Mouse (Mus musculus): Measurements from ENCODE around the gene Cfap298. TPM values are rescaled to one million over a fixed set of nuclear protein-coding genes. Genes with fewer than 3 reads are reported as not detected.

The Cfap298 gene
- total and polyA plus RNA-seq, 3 experiments = 68.5 to 117 TPM; not detected in 1

- DNase-seq (ENCODE audit: low read depth, low spot score) = no peak
- H3K27ac ChIP-seq (ENCODE audit: control insufficient read depth, low read depth, low read length) = no peak overlapping the region
- no peaks in the 10 kb centered on the region for H3K4me1 ChIP-seq (ENCODE audit: control insufficient read depth in 1 of 2, insufficient read depth in 2 of 2, low read length in 2 of 2)
- peaks cover 0 to 2% of the 10 kb centered on the region in 2 experiments; a peak in 2 of 4 replicates for H3K36me3 ChIP-seq (ENCODE audit: control insufficient read depth in 1 of 2, insufficient read depth in 2 of 2, low read length in 2 of 2)
- no peak overlapping the region for H3K9ac ChIP-seq (ENCODE audit: control insufficient read depth, low read depth, low read length, poor library complexity, severe bottlenecking)
- no peak overlapping the region for H3K4me3 ChIP-seq (ENCODE audit: control insufficient read depth in 1 of 2, insufficient read depth in 1 of 2, low read depth in 2 of 2, low read length in 2 of 2)
- H3K79me2 ChIP-seq (ENCODE audit: control insufficient read depth, insufficient read depth, low read length, poor library complexity) = no peaks in the 10 kb centered on the region
- no peaks in the 10 kb centered on the region for H3K9me3 ChIP-seq (replicated peaks; ENCODE audit: insufficient read depth, low read length)
- no peak for TF ChIP-seq ZC3H11A (IDR thresholded peaks at IDR 0.05; ENCODE audit: low read depth, low read length)
- TF ChIP-seq NRF1 (IDR thresholded peaks at IDR 0.05; ENCODE audit: insufficient read depth, low read depth, low read length, poor library complexity, severe bottlenecking) = no peak
- TF ChIP-seq POLR2A (IDR thresholded peaks at IDR 0.05; ENCODE audit: control insufficient read depth in 1 of 2, insufficient read depth in 1 of 2, low read depth in 1 of 2, low read length in 2 of 2, poor library complexity in 1 of 2) = no peak
- no peak for TF ChIP-seq BHLHE40 (IDR thresholded peaks at IDR 0.05; ENCODE audit: borderline replicate concordance, low read depth, low read length)
- no peak for TF ChIP-seq ZMIZ1 (IDR thresholded peaks at IDR 0.05; ENCODE audit: low read depth, low read length)
- TF ChIP-seq MYC (IDR thresholded peaks at IDR 0.05; ENCODE audit: low read depth, low read length) = no peak
- no peak for TF ChIP-seq RCOR1 (IDR thresholded peaks at IDR 0.05; ENCODE audit: low read depth, low read length)
- H3K27me3 ChIP-seq (ENCODE audit: control insufficient read depth in 1 of 2, insufficient read depth in 2 of 2, low read length in 2 of 2) = no peaks in the 10 kb centered on the region
Measured at GRCm38 (mm10) chr16:90955494-90955893, 20.6 kb upstream of the Cfap298 start.

- H3K36me3 ChIP-seq (ENCODE audit: control insufficient read depth in 1 of 2, insufficient read depth in 2 of 2, low read length in 2 of 2) = peaks cover 0 to 5% of the 10 kb centered on the region in 2 experiments; a peak in 2 of 4 replicates
- no peaks in the 10 kb centered on the region for H3K79me2 ChIP-seq (ENCODE audit: control insufficient read depth, insufficient read depth, low read length, poor library complexity)
- no peaks in the 10 kb centered on the region for H3K9me3 ChIP-seq (replicated peaks; ENCODE audit: insufficient read depth, low read length)
- no peak overlapping the region for H3K27ac ChIP-seq (ENCODE audit: control insufficient read depth, low read depth, low read length)
- no peak overlapping the region for H3K4me3 ChIP-seq (ENCODE audit: control insufficient read depth in 1 of 2, insufficient read depth in 1 of 2, low read depth in 2 of 2, low read length in 2 of 2)
- TF ChIP-seq POLR2A (IDR thresholded peaks at IDR 0.05; ENCODE audit: control insufficient read depth in 1 of 2, insufficient read depth in 1 of 2, low read depth in 1 of 2, low read length in 2 of 2, poor library complexity in 1 of 2) = no peak
- no peak for TF ChIP-seq NELFE (IDR thresholded peaks at IDR 0.05; ENCODE audit: low read depth, low read length)
- peak; percentile 31 for TF ChIP-seq SMC3 (IDR thresholded peaks at IDR 0.05; ENCODE audit: low read depth, low read length)
- TF ChIP-seq GABPA (IDR thresholded peaks at IDR 0.05; ENCODE audit: low read depth, low read length) = no peak
- TF ChIP-seq CTCF (IDR thresholded peaks at IDR 0.05 in 2 of 3, conservative IDR thresholded peaks at IDR 0.05 in 1 of 3; ENCODE audit: control insufficient read depth in 1 of 3, insufficient read depth in 1 of 3, low read depth in 2 of 3, low read length in 3 of 3, poor library complexity in 1 of 3, severe bottlenecking in 1 of 3) = peak in 2 of 3 experiments; percentile 10 to 25; a peak in 1 of 6 replicates
- no peak for TF ChIP-seq UBTF (IDR thresholded peaks at IDR 0.05; ENCODE audit: borderline replicate concordance, insufficient read depth, low read depth, low read length)
- TF ChIP-seq USF1 (IDR thresholded peaks at IDR 0.05; ENCODE audit: low read depth, low read length) = no peak
- no peak for TF ChIP-seq MEF2A (IDR thresholded peaks at IDR 0.05; ENCODE audit: extremely low read depth, insufficient replicate concordance, low read depth, low read length, poor library complexity, severe bottlenecking)
- no peak for TF ChIP-seq KAT2A (conservative IDR thresholded peaks at IDR 0.05; ENCODE audit: low read depth, low read length)
- TF ChIP-seq CHD1 (IDR thresholded peaks at IDR 0.05; ENCODE audit: low read depth, low read length) = no peak
- no peak for TF ChIP-seq GATA1 (IDR thresholded peaks at IDR 0.05; ENCODE audit: low read depth, low read length)
- no peak for TF ChIP-seq ZC3H11A (IDR thresholded peaks at IDR 0.05; ENCODE audit: low read depth, low read length)
- no peak for TF ChIP-seq BHLHE40 (IDR thresholded peaks at IDR 0.05; ENCODE audit: borderline replicate concordance, low read depth, low read length)
- TF ChIP-seq ETS1 (IDR thresholded peaks at IDR 0.05; ENCODE audit: low read depth, low read length) = no peak
- TF ChIP-seq TCF12 (IDR thresholded peaks at IDR 0.05; ENCODE audit: low read depth, low read length) = no peak
- no peak overlapping the region for H3K9ac ChIP-seq (ENCODE audit: control insufficient read depth, low read depth, low read length, poor library complexity, severe bottlenecking)
- H3K27me3 ChIP-seq (ENCODE audit: control insufficient read depth in 1 of 2, insufficient read depth in 2 of 2, low read length in 2 of 2) = no peaks in the 10 kb centered on the region
- H3K4me1 ChIP-seq (ENCODE audit: control insufficient read depth in 1 of 2, insufficient read depth in 2 of 2, low read length in 2 of 2) = no peaks in the 10 kb centered on the region
- DNase-seq (ENCODE audit: low read depth, low spot score) = peak; percentile 25
Measured at GRCm38 (mm10) chr16:90953770-90954169, 18.9 kb upstream of the Cfap298 start.

Data from MEL (cell line).